Mouse (Mus musculus): ENCODE results near the gene Anks6. TPM values are rescaled to one million over a fixed set of nuclear protein-coding genes. Genes with fewer than 3 reads are reported as not detected.

Anks6 gene
- 0.80 and 0.87 TPM in 2 replicates for polyA plus RNA-seq (2014; fragmentation: Nextera tagmentation; extraction: Ambion mirVana)

DNA sequence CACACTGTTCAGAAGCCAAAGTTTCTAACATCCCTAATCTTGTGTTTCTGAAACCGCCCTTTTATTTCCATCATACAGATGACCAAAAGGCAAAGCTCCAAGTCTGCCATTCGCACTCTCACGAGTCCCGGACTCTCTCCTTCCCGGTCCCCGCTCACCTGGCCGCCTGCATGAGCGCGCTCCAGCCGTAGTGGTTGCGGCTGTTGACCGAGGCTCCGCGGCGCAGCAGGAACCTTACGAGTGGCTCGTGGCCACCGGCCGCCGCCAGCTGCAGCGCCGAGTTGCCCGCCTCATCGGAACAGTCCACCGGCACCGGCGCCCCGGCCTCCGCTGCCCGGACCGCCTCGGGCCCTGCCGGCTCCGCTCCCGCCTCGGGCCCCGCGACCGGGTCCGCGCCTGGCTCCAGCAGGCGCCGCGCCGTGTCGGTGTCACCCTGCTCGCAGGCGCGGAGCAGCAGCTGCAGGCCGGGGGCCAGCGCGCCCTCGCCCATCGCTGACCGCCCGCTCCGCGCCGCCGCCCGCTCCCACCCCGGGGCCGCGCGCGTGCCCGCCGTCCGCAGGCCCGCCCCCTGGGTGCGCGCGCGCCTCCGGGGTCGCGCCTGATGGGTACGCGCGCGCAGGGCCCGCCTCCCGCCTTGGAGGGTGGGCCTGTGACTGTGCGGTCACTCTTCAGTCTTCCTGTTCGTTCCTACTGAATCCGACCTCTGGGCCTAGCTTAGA lies at the start of gene Anks6:
Gene Anks6, minus strand, starts transcription at position 637 of the 719 bp plus-strand sequence.
- peak within 1 kb of the TSS; percentile 63 for H3K4me3 ChIP-seq (ENCODE audit: low read depth, low read length)
- H3K4me2 ChIP-seq = peak within 1 kb of the TSS; percentile 71
- DNase-seq (ENCODE audit: low spot score) = peak; percentile 58
- ATAC-seq (replicated peaks; ENCODE audit: low FRiP score) = peak; percentile 66
- no peaks in the 10 kb centered on the region for H3K36me3 ChIP-seq (ENCODE audit: control insufficient read depth, insufficient read depth, low read length)
- H3K4me1 ChIP-seq (replicated peaks; ENCODE audit: control insufficient read depth, insufficient read depth, low read length) = peaks cover 5% of the 10 kb centered on the region
- peaks cover 52% of the 10 kb centered on the region for H3K27me3 ChIP-seq (replicated peaks; ENCODE audit: control insufficient read depth, insufficient read depth, low read length)
- peak within 1 kb of the TSS; percentile 38; the same call in 1 of the 2 replicates for H3K9ac ChIP-seq (ENCODE audit: low read depth, low read length)
- H3K27ac ChIP-seq (ENCODE audit: low read depth, low read length) = no peak within 1 kb of the TSS
- H3K9me3 ChIP-seq (ENCODE audit: control insufficient read depth, low read length) = no peaks in the 10 kb centered on the region
- WGBS = 1% methylated on average over 79 of the region's 86 CpGs

DNA sequence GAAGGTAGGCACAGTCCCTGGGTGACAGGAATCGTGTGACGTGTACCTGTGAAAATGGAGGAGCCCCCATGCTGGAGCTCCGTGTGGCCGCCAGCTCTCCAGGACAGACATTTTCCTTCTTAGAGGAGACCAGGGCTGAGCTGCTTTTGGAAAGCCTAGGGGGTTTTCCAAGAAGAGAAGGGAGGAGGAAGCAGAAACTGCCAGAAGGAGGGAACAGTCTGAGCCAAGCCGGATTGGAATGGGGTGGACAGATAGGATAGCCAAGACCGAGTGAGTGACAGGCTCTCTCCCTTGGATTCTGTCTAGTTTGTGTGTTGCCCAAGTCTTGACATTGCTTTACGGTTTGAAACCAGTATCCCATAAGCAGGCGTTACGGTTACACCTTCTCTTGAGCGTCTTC lies 46.3 kb upstream of the Anks6 start:
- Histone ChIP-seq H3K4me3 (ENCODE audit: low read depth, low read length) (no peak overlapping the region), H3K27ac (ENCODE audit: low read depth, low read length) (no peak overlapping the region), H3K27me3 (replicated peaks; ENCODE audit: control insufficient read depth, insufficient read depth, low read length) (no peaks in the 10 kb centered on the region), H3K9ac (ENCODE audit: low read depth, low read length) (no peak overlapping the region), H3K4me2 (no peak overlapping the region), H3K4me1 (replicated peaks; ENCODE audit: control insufficient read depth, insufficient read depth, low read length) (no peaks in the 10 kb centered on the region), H3K9me3 (ENCODE audit: control insufficient read depth, low read length) (no peaks in the 10 kb centered on the region), H3K36me3 (ENCODE audit: control insufficient read depth, insufficient read depth, low read length) (no peaks in the 10 kb centered on the region)
- ATAC-seq (replicated peaks; ENCODE audit: low FRiP score) (no peak), DNase-seq (ENCODE audit: low spot score) (no peak)
- 90% methylated on average over 10 of the region's 10 CpGs for WGBS

GRCm38 (mm10) chr4:47093647-47094046 lies 36.4 kb upstream of the Anks6 start:
- Histone ChIP-seq H3K4me3 (ENCODE audit: low read depth, low read length) (no peak overlapping the region), H3K9ac (ENCODE audit: low read depth, low read length) (no peak overlapping the region), H3K4me2 (no peak overlapping the region), H3K27ac (ENCODE audit: low read depth, low read length) (no peak overlapping the region), H3K27me3 (replicated peaks; ENCODE audit: control insufficient read depth, insufficient read depth, low read length) (peaks cover 48% of the 10 kb centered on the region), H3K36me3 (ENCODE audit: control insufficient read depth, insufficient read depth, low read length) (no peaks in the 10 kb centered on the region), H3K9me3 (ENCODE audit: control insufficient read depth, low read length) (no peaks in the 10 kb centered on the region), H3K4me1 (replicated peaks; ENCODE audit: control insufficient read depth, insufficient read depth, low read length) (no peaks in the 10 kb centered on the region)
- WGBS = 54% methylated on average over 6 of the region's 6 CpGs
- no peak for DNase-seq (ENCODE audit: low spot score)
- no peak for ATAC-seq (replicated peaks; ENCODE audit: low FRiP score)

- H3K36me3 ChIP-seq (ENCODE audit: control insufficient read depth, insufficient read depth, low read length) = no peaks in the 10 kb centered on the region
- no peak overlapping the region for H3K4me2 ChIP-seq
- H3K4me3 ChIP-seq (ENCODE audit: low read depth, low read length) = no peak overlapping the region
- DNase-seq (ENCODE audit: low spot score) (no peak), ATAC-seq (replicated peaks; ENCODE audit: low FRiP score) (no peak)
- H3K27me3 ChIP-seq (replicated peaks; ENCODE audit: control insufficient read depth, insufficient read depth, low read length) = peaks cover 48% of the 10 kb centered on the region
- 28% methylated on average over 9 of the region's 9 CpGs for WGBS
- H3K27ac ChIP-seq (ENCODE audit: low read depth, low read length) = no peak overlapping the region
- H3K9ac ChIP-seq (ENCODE audit: low read depth, low read length) = no peak overlapping the region
- no peaks in the 10 kb centered on the region for H3K4me1 ChIP-seq (replicated peaks; ENCODE audit: control insufficient read depth, insufficient read depth, low read length)
- H3K9me3 ChIP-seq (ENCODE audit: control insufficient read depth, low read length) = no peaks in the 10 kb centered on the region
Measured at GRCm38 (mm10) chr4:47093161-47093560, 35.9 kb upstream of the Anks6 start.

DNA sequence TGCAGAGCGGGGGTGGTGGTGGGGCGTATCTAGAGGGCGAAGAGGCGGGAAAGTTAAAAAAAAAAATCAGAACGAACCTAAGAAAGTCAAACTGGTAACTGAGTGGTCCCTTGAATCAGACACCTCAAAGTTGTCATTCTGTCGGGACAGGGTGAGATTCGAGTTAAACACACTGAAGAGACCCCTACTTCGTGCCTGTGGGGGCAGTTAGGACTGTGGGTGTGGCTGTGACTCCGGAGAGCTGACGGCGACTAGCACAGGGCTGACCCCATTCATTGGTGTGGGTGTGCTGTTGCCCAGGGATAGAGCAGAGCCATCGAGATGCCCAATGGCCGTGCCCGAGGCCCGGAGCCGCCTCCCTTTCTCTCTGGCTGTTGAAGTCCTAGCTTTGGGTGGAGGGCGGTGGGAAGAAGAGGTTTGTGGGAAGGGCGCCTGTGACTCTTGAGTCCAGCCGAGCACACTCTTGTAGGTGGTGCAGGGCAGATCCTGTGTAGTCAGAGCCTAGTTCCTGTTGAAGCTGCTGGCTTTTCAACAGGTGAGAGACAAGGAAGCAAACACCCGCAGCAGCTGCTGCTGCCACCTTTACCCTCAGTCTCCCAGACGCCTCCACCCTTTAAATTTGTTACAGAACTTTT lies 35.3 kb upstream of the Anks6 start:
- Histone ChIP-seq H3K4me2 (peak overlapping the region; percentile 78), H3K36me3 (ENCODE audit: control insufficient read depth, insufficient read depth, low read length) (no peaks in the 10 kb centered on the region), H3K27ac (ENCODE audit: low read depth, low read length) (no peak overlapping the region), H3K9me3 (ENCODE audit: control insufficient read depth, low read length) (no peaks in the 10 kb centered on the region), H3K4me3 (ENCODE audit: low read depth, low read length) (peak overlapping the region; percentile 61), H3K4me1 (replicated peaks; ENCODE audit: control insufficient read depth, insufficient read depth, low read length) (no peaks in the 10 kb centered on the region), H3K27me3 (replicated peaks; ENCODE audit: control insufficient read depth, insufficient read depth, low read length) (peaks cover 48% of the 10 kb centered on the region), H3K9ac (ENCODE audit: low read depth, low read length) (no peak overlapping the region)
- WGBS = 2% methylated on average over 21 of the region's 21 CpGs
- DNase-seq (ENCODE audit: low spot score) (peak; percentile 37), ATAC-seq (replicated peaks; ENCODE audit: low FRiP score) (no peak)

- H3K4me2 ChIP-seq = peak within 1 kb of the TSS; percentile 78
- H3K9me3 ChIP-seq (ENCODE audit: control insufficient read depth, low read length) = no peaks in the 10 kb centered on the region
- H3K4me3 ChIP-seq (ENCODE audit: low read depth, low read length) = peak within 1 kb of the TSS; percentile 61
- no peak; the same call in 1 of the 2 replicates for ATAC-seq (replicated peaks; ENCODE audit: low FRiP score)
- no peaks in the 10 kb centered on the region for H3K4me1 ChIP-seq (replicated peaks; ENCODE audit: control insufficient read depth, insufficient read depth, low read length)
- H3K36me3 ChIP-seq (ENCODE audit: control insufficient read depth, insufficient read depth, low read length) = no peaks in the 10 kb centered on the region
- 0 out of 2 replicates have a peak within 1 kb of the TSS, but pooled peaks have one; percentile 27 for H3K9ac ChIP-seq (ENCODE audit: low read depth, low read length)
- WGBS = 1% methylated on average over 73 of the region's 74 CpGs
- no peak within 1 kb of the TSS for H3K27ac ChIP-seq (ENCODE audit: low read depth, low read length)
- DNase-seq (ENCODE audit: low spot score) = no peak
- peaks cover 48% of the 10 kb centered on the region for H3K27me3 ChIP-seq (replicated peaks; ENCODE audit: control insufficient read depth, insufficient read depth, low read length)
Measured at GRCm38 (mm10) chr4:47091493-47092386, 34.5 kb upstream of the Anks6 start, which contains the start of gene Galnt12. TSS of gene Galnt12 (plus strand) at chr4:47091909.

- no peak overlapping the region for H3K4me2 ChIP-seq
- H3K27me3 ChIP-seq (replicated peaks; ENCODE audit: control insufficient read depth, insufficient read depth, low read length) = peaks cover 32% of the 10 kb centered on the region
- H3K27ac ChIP-seq (ENCODE audit: low read depth, low read length) = no peak overlapping the region
- DNase-seq (ENCODE audit: low spot score) = no peak
- no peak for ATAC-seq (replicated peaks; ENCODE audit: low FRiP score)
- H3K4me1 ChIP-seq (replicated peaks; ENCODE audit: control insufficient read depth, insufficient read depth, low read length) = no peaks in the 10 kb centered on the region
- WGBS = 84% methylated on average over 7 of the region's 7 CpGs
- no peak overlapping the region for H3K4me3 ChIP-seq (ENCODE audit: low read depth, low read length)
- no peaks in the 10 kb centered on the region for H3K36me3 ChIP-seq (ENCODE audit: control insufficient read depth, insufficient read depth, low read length)
- no peaks in the 10 kb centered on the region for H3K9me3 ChIP-seq (ENCODE audit: control insufficient read depth, low read length)
- H3K9ac ChIP-seq (ENCODE audit: low read depth, low read length) = no peak overlapping the region
Measured at GRCm38 (mm10) chr4:47088671-47089070, 31.4 kb upstream of the Anks6 start.

GRCm38 (mm10) chr4:47083824-47084223 lies 26.6 kb upstream of the Anks6 start:
- Histone ChIP-seq H3K4me1 (replicated peaks; ENCODE audit: control insufficient read depth, insufficient read depth, low read length) (no peaks in the 10 kb centered on the region), H3K27ac (ENCODE audit: low read depth, low read length) (no peak overlapping the region), H3K9ac (ENCODE audit: low read depth, low read length) (no peak overlapping the region), H3K27me3 (replicated peaks; ENCODE audit: control insufficient read depth, insufficient read depth, low read length) (no peaks in the 10 kb centered on the region), H3K36me3 (ENCODE audit: control insufficient read depth, insufficient read depth, low read length) (no peaks in the 10 kb centered on the region), H3K4me3 (ENCODE audit: low read depth, low read length) (no peak overlapping the region), H3K4me2 (no peak overlapping the region), H3K9me3 (ENCODE audit: control insufficient read depth, low read length) (no peaks in the 10 kb centered on the region)
- WGBS = 85% methylated on average over 7 of the region's 7 CpGs
- ATAC-seq (replicated peaks; ENCODE audit: low FRiP score) (no peak), DNase-seq (ENCODE audit: low spot score) (no peak)

Measured in liver, embryonic 11.5 days (tissue).